Mouse (Mus musculus): Measurements from ENCODE around the gene Thtpa.

Gene Thtpa

GRCm38 (mm10) chr14:55106990-55107389 lies 12.4 kb downstream of the Thtpa start:
- DNase-seq, result no peak

DNA sequence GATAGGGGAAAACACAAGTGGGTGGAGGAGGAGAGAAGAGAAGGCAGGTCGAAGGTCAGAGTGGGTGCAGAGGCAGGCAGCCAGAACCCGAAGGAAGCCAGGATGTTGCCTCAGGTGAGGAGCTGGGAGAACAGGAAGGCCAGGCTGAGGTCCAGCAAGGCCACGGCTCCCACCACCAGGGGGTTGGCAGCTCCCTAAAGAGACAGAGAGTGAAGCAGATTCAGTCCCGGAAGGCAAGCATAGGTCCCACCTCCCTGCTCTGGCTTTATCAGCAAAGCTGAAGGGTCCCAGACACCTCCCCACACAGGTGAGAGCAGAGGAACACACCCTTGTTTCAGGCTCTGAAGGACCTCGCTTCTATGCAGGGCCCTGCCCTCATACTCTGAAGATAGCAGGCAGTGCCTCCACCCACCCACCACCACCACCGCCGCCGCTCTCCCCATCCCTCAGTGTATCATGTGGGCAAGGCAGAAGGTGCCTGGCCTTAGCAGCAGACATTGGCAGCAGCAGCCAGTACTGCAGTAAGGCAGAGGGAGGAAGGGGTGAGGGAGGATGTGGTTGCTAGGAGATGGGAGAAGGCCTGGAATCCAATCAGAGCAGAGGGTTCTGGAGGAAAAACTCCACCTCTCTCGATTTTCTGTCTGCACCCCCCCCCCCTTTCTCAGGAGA lies 13.8 kb downstream of the Thtpa start:
- peak; percentile 64 for DNase-seq

- DNase-seq, result peak; percentile 45
Measured at GRCm38 (mm10) chr14:55109048-55109873, 14.7 kb downstream of the Thtpa start.

DNA sequence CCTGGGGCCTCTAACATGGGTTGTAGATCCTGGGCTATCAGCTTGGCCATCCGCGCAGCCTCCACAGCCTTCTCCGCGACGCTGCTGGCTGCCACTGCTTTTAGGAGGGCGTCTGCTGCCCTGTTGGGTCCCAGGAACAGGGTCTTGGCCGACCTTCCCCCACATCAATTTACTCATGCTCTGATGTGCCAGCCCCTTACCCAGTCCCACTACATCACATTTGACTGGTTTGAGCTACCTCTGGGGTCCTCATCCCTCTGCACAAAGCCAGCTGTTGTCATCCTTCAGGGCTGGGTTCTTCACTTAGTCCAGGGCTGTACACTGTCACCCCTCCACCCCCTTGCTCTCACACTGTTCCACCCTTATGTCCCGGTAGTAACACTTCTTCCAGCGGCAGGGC lies 15.5 kb downstream of the Thtpa start:
- DNase-seq, result no peak

GRCm38 (mm10) chr14:55111720-55112119 lies 17.1 kb downstream of the Thtpa start:
- peak; percentile 35 for DNase-seq

DNA sequence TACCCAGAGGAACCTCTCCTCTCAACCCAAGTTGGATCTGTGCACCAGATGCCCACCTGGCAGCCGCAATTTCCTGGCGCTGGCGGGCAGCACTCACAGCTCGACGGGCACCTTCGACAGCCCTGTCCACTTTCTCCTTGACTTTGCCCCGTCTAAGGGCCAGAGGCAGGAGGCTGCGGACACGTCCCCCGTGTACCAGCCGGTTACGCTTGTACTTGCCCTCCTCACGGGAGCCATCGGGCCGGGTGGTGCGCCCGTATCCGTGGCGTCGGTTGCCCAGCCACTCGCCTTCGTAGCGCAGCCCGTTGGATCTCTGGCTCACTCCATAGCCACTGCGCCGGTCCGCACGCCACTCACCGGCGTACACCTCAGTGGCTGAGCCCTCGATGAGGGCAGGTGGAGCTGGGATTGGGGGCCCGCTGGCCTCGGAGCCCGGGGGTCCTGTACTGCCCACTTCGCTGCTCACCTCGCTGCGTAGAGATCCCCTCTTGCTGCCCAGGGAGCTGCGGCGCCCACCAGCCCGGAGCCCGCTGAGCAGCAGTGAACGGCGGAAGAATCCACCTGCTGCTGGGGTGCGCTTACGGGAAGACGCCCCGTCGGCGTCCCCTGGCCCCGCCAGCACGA lies 18.9 kb downstream of the Thtpa start:
- DNase-seq, result peak; percentile 23

GRCm38 (mm10) chr14:55113975-55114645 lies 19.5 kb downstream of the Thtpa start:
- DNase-seq, result peak; percentile 53

GRCm38 (mm10) chr14:55114759-55115701 lies 20.4 kb downstream of the Thtpa start:
- peak; percentile 68 for DNase-seq

DNA sequence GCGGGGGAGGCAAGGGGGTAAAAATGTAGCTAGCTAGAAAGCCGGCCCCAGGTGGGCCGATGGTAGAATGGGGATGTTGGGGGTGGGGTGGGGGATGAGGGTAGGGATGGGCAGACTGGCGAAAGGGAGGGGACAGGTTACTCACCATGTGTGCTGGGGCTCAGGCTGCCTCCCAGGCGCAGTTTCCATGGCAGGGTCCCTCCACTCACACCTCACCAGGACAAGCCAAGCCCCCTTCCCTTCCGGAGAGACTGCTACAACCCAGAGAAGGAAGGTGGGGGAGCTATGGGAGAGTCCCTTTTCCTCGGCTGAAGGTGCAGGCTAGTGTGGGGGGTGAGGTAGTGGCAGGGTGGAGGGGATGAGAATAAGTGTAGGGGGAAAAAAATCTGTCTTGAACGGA lies 21.3 kb downstream of the Thtpa start:
- peak; percentile 32 for DNase-seq

- peak; percentile 71 for DNase-seq
Measured at GRCm38 (mm10) chr14:55116425-55117200, 22.0 kb downstream of the Thtpa start, which contains the start of gene Jph4. TSS of gene Jph4 (minus strand) at chr14:55116935.

GRCm38 (mm10) chr14:55118852-55119251 lies 24.3 kb downstream of the Thtpa start:
- peak; percentile 35 for DNase-seq

- no peak for DNase-seq
Measured at GRCm38 (mm10) chr14:55119421-55120134, 25.0 kb downstream of the Thtpa start.

DNA sequence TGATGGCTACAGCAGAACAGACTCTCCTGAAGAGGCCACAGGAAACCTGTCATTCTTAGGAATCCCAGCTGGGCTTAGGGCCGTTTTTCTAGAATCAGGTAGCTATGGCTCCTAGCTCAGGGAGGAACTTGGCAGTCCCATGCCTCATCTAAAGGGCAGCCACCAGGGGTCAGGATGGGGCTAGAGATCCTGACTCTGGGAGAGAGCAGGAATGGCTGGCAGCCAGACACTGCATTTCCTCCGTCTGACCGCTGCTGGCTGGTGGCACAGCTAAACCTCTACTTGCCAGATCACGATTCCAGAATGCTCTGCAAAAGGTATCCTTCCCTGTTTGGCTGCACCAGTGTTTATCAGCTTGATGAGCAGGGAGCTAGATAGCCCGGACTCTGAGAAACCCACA lies 27.4 kb downstream of the Thtpa start:
- peak; percentile 77 for DNase-seq

DNA sequence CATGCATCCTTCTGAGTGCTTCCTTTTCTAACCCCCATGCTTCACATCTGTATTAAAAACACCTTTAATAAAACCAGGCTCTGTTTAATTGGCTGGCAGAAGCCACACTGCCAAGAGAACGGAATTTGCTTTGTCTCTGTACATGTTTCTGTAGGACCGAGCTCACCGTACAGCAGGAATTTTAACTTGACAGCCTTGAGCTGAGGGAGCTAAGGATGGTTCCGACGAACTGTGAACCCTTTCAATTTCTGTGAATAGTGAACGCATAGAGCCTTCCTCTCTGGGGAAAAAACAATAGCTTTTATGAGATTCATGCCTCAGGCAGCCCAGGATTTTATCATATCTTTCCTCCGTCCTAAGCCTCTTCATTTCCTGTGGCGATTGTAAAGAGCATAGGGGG lies 27.8 kb downstream of the Thtpa start:
- DNase-seq, result no peak

GRCm38 (mm10) chr14:55125711-55126110 lies 31.1 kb downstream of the Thtpa start:
- no peak for DNase-seq

DNA sequence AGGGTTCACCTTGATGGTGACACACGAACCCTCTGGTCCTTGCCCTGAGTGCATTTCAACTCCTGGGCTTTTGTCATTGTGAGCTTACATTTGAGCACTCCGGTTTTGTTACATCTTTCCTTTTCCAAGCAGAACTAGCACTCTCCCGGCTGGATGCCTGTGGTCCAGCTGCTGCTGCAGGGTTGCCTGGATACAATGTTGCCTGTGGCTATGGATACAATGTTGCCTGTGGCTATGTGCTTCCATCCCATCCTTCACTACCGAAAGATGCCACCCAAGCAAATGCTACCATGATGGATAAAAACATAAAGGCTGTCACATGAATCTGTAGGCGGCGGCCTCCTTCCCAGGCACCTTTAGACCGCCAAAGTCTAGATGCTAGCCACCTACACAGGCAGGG lies 31.9 kb downstream of the Thtpa start:
- DNase-seq, result no peak

- no peak for DNase-seq
Measured at GRCm38 (mm10) chr14:55135676-55136075, 41.1 kb downstream of the Thtpa start.

- no peak for DNase-seq
Measured at GRCm38 (mm10) chr14:55139313-55139712, 44.7 kb downstream of the Thtpa start.

GRCm38 (mm10) chr14:55146324-55146723 lies 51.7 kb downstream of the Thtpa start:
- DNase-seq, result no peak

DNA sequence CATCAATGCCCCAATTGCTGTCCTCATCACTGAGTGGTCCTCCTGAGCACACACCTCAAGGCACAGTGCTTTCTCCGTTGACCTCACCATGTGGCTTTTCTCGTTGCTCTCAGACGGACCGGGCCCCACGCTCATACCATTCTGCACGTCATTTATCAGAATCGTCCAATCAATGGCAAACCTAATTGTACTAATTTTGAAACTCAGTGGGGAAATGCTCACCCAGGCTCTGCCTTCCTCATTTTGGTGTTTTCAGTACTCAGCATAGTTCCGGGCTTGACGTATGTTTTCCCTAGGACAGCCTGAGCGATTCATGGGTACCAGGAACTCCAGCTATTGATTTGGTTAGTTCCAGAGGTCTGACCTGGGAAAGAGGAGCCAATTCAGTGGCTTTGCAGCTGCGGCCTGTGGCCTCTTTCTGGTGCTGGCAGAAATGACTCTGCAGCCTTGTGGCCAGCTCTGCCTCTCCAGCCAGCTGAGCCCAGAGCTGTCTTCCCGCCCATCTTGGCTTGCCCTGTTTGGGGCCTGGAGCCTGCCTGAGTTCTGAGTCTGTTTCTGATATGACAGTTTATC lies 52.3 kb downstream of the Thtpa start:
- no peak for DNase-seq
